Mouse (Mus musculus): ENCODE data around the gene Echdc3.

Gene Echdc3

GRCm38 (mm10) chr2:6220141-6220805 is 7.4 kb upstream of the Echdc3 start:
- DNase-seq = peak; percentile 79 to 86

- no peak for DNase-seq
These were observed 508 bp downstream of the Echdc3 start for GRCm38 (mm10) chr2:6212327-6212723.

- no peak for DNase-seq
These were observed 2.0 kb downstream of the Echdc3 start for GRCm38 (mm10) chr2:6210840-6211239.

- DNase-seq = no peak
These were observed 3.1 kb downstream of the Echdc3 start for GRCm38 (mm10) chr2:6209746-6210145.

GRCm38 (mm10) chr2:6209116-6209515 is 3.7 kb downstream of the Echdc3 start:
- DNase-seq = no peak

- DNase-seq = peak in 1 of 2 experiments; percentile 23
These were observed 5.1 kb downstream of the Echdc3 start for GRCm38 (mm10) chr2:6207736-6208135.

GRCm38 (mm10) chr2:6196363-6196973 is 16.4 kb downstream of the Echdc3 start:
- no peak for DNase-seq

- DNase-seq = no peak
These were observed 17.2 kb downstream of the Echdc3 start for GRCm38 (mm10) chr2:6195468-6196239.

- no peak for DNase-seq
These were observed 18.3 kb downstream of the Echdc3 start for GRCm38 (mm10) chr2:6194497-6194896.

- DNase-seq = no peak
These were observed 19.3 kb downstream of the Echdc3 start for GRCm38 (mm10) chr2:6193591-6193973.

- DNase-seq = peak; percentile 68 to 73
These were observed 19.8 kb downstream of the Echdc3 start for GRCm38 (mm10) chr2:6192820-6193590.

- DNase-seq = no peak
These were observed 22.8 kb downstream of the Echdc3 start for GRCm38 (mm10) chr2:6190036-6190435.

- no peak for DNase-seq
These were observed 23.2 kb downstream of the Echdc3 start for GRCm38 (mm10) chr2:6189675-6189998.

GRCm38 (mm10) chr2:6188891-6189674 is 23.8 kb downstream of the Echdc3 start:
- no peak for DNase-seq

GRCm38 (mm10) chr2:6187418-6187817 is 25.4 kb downstream of the Echdc3 start:
- DNase-seq = no peak

- no peak for DNase-seq
These were observed 25.9 kb downstream of the Echdc3 start for GRCm38 (mm10) chr2:6186913-6187312.

- no peak for DNase-seq
These were observed 33.1 kb downstream of the Echdc3 start for GRCm38 (mm10) chr2:6179749-6180117.

- DNase-seq = no peak
These were observed 33.7 kb downstream of the Echdc3 start for GRCm38 (mm10) chr2:6178901-6179748.

GRCm38 (mm10) chr2:6173013-6173412 is 39.8 kb downstream of the Echdc3 start:
- DNase-seq = no peak

GRCm38 (mm10) chr2:6168560-6168959 is 44.3 kb downstream of the Echdc3 start:
- no peak for DNase-seq

- peak; percentile 75 to 82 for DNase-seq
These were observed 44.8 kb downstream of the Echdc3 start for GRCm38 (mm10) chr2:6167843-6168558.
